Mouse (Mus musculus): ENCODE measurements around the gene Ccdc22. TPM values are rescaled to one million over a fixed set of nuclear protein-coding genes. Genes with fewer than 3 reads are reported as not detected.

The Ccdc22 gene
- polyA plus RNA-seq, 1 experiment from 2014 or later = 36.1 TPM

DNA sequence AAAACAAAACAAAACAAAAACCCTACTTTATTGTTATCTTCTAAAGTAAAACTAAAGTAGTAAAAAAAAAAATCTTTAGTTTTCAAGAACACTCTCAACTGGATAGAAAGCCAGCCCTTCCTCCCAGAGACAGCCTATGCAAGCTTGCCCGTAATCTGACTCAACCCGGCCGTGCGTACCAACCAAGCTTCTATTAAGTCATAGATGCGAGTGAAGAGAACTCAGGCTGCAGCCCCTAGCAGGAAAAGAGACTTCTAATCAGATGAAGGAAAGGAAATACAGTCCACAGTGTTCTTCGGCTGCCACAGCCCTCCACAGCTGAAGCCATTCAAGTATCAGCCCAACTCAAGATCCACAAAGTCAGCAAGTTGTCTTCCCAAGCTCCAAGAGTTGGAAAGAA lies 39.0 kb downstream of the Ccdc22 start:
- 80% methylated on average over 6 of the region's 6 CpGs for WGBS
- no peaks in the 10 kb centered on the region for H3K9me3 ChIP-seq (ENCODE audit: control insufficient read depth, low read length)

DNA sequence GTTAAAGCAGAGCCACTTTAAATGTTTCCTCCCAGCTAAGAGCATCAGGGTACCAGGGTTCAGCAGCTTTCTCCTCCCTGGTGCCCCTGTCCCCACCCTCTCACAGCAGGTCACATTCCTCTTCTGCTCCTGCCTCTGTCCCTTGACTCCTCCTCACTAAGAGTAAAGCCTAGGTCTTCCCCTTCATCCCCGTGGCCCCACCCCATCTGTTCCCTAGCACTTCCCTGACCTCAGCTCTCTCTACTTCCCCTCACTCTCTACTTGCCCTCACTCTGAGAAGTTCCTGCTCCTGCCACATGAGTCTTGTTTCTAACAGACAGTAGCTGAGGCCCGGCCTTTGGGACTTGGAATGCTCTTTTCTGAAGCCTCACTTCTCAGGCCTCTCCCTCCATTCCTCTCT lies 42.2 kb downstream of the Ccdc22 start:
- ATAC-seq = no peak
- WGBS = 33% methylated on average over 2 of the region's 2 CpGs
- Histone ChIP-seq H3K4me2 (ENCODE audit: low read depth, low read length) (no peak overlapping the region), H3K9me3 (ENCODE audit: control insufficient read depth, low read length) (no peaks in the 10 kb centered on the region), H3K4me1 (ENCODE audit: control insufficient read depth, insufficient read depth, low read length) (no peaks in the 10 kb centered on the region), H3K36me3 (ENCODE audit: control insufficient read depth, insufficient read depth, low read length) (no peaks in the 10 kb centered on the region), H3K27ac (ENCODE audit: low read length) (no peak overlapping the region), H3K4me3 (ENCODE audit: low read length) (no peak overlapping the region), H3K9ac (ENCODE audit: low read depth, low read length) (no peak overlapping the region), H3K27me3 (replicated peaks; ENCODE audit: control insufficient read depth, insufficient read depth, low read length) (no peaks in the 10 kb centered on the region)

More for the DNA sequence above, 39.0 kb downstream of the Ccdc22 start:
- H3K4me2 ChIP-seq (ENCODE audit: low read depth, low read length) = no peak overlapping the region
- H3K36me3 ChIP-seq (ENCODE audit: control insufficient read depth, insufficient read depth, low read length) = no peaks in the 10 kb centered on the region
- no peak for ATAC-seq
- no peaks in the 10 kb centered on the region for H3K4me1 ChIP-seq (ENCODE audit: control insufficient read depth, insufficient read depth, low read length)
- no peak overlapping the region for H3K27ac ChIP-seq (ENCODE audit: low read length)
- H3K4me3 ChIP-seq (ENCODE audit: low read length) = no peak overlapping the region
- H3K27me3 ChIP-seq (replicated peaks; ENCODE audit: control insufficient read depth, insufficient read depth, low read length) = no peaks in the 10 kb centered on the region
- no peak overlapping the region for H3K9ac ChIP-seq (ENCODE audit: low read depth, low read length)

DNA sequence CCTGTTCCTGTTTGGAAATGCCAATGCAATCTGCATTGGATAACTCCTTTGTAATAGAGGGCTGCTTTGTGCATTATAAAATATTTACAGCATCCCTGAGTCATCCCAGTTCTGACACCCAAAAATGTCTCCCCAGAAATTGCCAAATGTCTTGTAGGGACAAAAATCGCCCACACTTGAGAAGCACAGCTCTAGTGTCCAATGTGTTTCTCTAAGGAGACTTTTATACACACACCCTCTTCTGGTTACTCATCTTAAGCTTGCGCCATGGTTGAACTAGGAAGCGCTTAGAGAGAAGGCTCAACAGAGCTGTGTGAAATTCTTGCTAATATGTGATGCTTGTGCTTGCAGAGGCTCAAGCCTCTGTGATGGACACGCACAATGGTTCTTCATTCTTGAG lies 51.8 kb downstream of the Ccdc22 start:
- ATAC-seq = no peak
- Histone ChIP-seq H3K27ac (ENCODE audit: low read length) (no peak overlapping the region), H3K27me3 (replicated peaks; ENCODE audit: control insufficient read depth, insufficient read depth, low read length) (no peaks in the 10 kb centered on the region), H3K4me3 (ENCODE audit: low read length) (no peak overlapping the region), H3K9ac (ENCODE audit: low read depth, low read length) (no peak overlapping the region), H3K36me3 (ENCODE audit: control insufficient read depth, insufficient read depth, low read length) (no peaks in the 10 kb centered on the region), H3K9me3 (ENCODE audit: control insufficient read depth, low read length) (no peaks in the 10 kb centered on the region), H3K4me1 (ENCODE audit: control insufficient read depth, insufficient read depth, low read length) (no peaks in the 10 kb centered on the region), H3K4me2 (ENCODE audit: low read depth, low read length) (no peak overlapping the region)
- WGBS = 91% methylated on average over 4 of the region's 4 CpGs

Other genes starting within 250 kb of the Ccdc22 start
- 0.28 and 0.34 TPM in 2 replicates for gene Usp27x, start 229.7 kb downstream of the Ccdc22 start, polyA plus RNA-seq (2015; fragmentation: Nextera tagmentation; extraction: Ambion mirVana)
- 0.23 TPM in 1 of 2 replicates, not detected in the other for gene Foxp3, start 31.9 kb downstream of the Ccdc22 start, polyA plus RNA-seq (2015; fragmentation: Nextera tagmentation; extraction: Ambion mirVana)
- 0.76 and 1.3 TPM in 2 replicates for gene Ppp1r3f, start 31.2 kb downstream of the Ccdc22 start, polyA plus RNA-seq (2015; fragmentation: Nextera tagmentation; extraction: Ambion mirVana)
- gene Cacna1f, start 1.6 kb upstream of the Ccdc22 start, polyA plus RNA-seq (2015; fragmentation: Nextera tagmentation; extraction: Ambion mirVana) = 0.02 TPM in 1 of 2 replicates, not detected in the other
- 6.0 and 6.2 TPM in 2 replicates for gene Syp, start 33.0 kb upstream of the Ccdc22 start, polyA plus RNA-seq (2015; fragmentation: Nextera tagmentation; extraction: Ambion mirVana)
- 7.6 TPM in 2 replicates for gene Prickle3, start 51.7 kb upstream of the Ccdc22 start, polyA plus RNA-seq (2015; fragmentation: Nextera tagmentation; extraction: Ambion mirVana)
- 187 and 205 TPM in 2 replicates for gene Plp2, start 65.9 kb upstream of the Ccdc22 start, polyA plus RNA-seq (2015; fragmentation: Nextera tagmentation; extraction: Ambion mirVana)
- 0.71 and 0.93 TPM in 2 replicates for gene Magix, start 75.7 kb upstream of the Ccdc22 start, polyA plus RNA-seq (2015; fragmentation: Nextera tagmentation; extraction: Ambion mirVana)
- 28.0 and 29.5 TPM in 2 replicates for gene Gpkow, start 91.6 kb upstream of the Ccdc22 start, polyA plus RNA-seq (2015; fragmentation: Nextera tagmentation; extraction: Ambion mirVana)
- gene Wdr45, start 108.8 kb upstream of the Ccdc22 start, polyA plus RNA-seq (2015; fragmentation: Nextera tagmentation; extraction: Ambion mirVana) = 25.8 and 26.6 TPM in 2 replicates
- gene Gm45208, start 116.7 kb upstream of the Ccdc22 start, polyA plus RNA-seq (2015; fragmentation: Nextera tagmentation; extraction: Ambion mirVana) = 0.37 TPM in 1 of 2 replicates, not detected in the other
- gene Praf2, start 122.9 kb upstream of the Ccdc22 start, polyA plus RNA-seq (2015; fragmentation: Nextera tagmentation; extraction: Ambion mirVana) = 59.7 and 60.8 TPM in 2 replicates
- gene Ccdc120, start 145.4 kb upstream of the Ccdc22 start, polyA plus RNA-seq (2015; fragmentation: Nextera tagmentation; extraction: Ambion mirVana) = 9.2 and 12.0 TPM in 2 replicates
- 19.2 and 21.2 TPM in 2 replicates for gene Tfe3, start 157.0 kb upstream of the Ccdc22 start, polyA plus RNA-seq (2015; fragmentation: Nextera tagmentation; extraction: Ambion mirVana)
- 36.6 and 37.5 TPM in 2 replicates for gene Gripap1, start 184.2 kb upstream of the Ccdc22 start, polyA plus RNA-seq (2015; fragmentation: Nextera tagmentation; extraction: Ambion mirVana)
- gene Kcnd1, start 216.8 kb upstream of the Ccdc22 start, polyA plus RNA-seq (2015; fragmentation: Nextera tagmentation; extraction: Ambion mirVana) = 1.2 and 1.3 TPM in 2 replicates
- 25.9 and 27.7 TPM in 2 replicates for gene Otud5, start 235.8 kb upstream of the Ccdc22 start, polyA plus RNA-seq (2015; fragmentation: Nextera tagmentation; extraction: Ambion mirVana)

Measured in intestine, embryonic 16.5 days (tissue).